Mouse (Mus musculus): Measurements from ENCODE around the gene Bsg. TPM values are rescaled to one million over a fixed set of nuclear protein-coding genes. Genes with fewer than 3 reads are reported as not detected.

The Bsg gene
- polyA plus RNA-seq, 1 experiment from 2014 or later, result 680 TPM

DNA sequence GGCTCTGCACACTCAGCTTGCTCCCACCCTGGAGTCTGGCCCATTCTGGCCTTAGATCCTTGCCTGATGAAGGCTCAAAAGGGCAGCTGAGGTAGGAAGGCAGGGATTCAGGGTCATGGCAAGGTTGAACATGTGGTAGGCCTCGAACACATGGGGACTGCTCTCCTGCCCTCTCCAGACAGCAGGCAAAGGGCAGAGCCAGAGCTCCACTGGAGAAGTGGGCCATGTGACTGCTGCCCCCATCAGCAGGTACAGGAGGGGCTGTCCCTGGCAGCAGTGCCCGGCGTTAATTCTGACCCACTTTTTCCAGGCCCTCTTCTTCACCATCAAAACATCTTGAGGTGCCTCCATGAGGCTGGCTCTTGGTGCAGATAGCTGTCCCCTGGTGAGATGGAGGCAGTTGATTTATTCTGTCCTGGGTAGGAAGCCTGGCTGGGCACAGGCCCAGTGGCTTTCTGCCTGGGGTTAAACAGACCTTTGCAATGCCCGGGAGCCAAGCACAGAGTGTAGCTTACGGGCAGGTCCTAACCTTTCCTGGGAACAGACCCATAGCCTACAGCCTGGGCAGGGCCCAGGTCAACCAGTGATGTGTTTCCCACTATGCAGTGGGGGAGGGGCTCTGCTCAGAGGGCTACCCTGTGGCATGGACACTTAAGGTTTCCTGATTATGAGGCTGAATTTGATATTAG lies 2.3 kb downstream of the Bsg start:
- Histone ChIP-seq H3K4me3 (replicated peaks; ENCODE audit: low read depth, low read length) (no peak overlapping the region), H3K27ac (replicated peaks; ENCODE audit: low read depth, low read length) (no peak overlapping the region), H3K4me2 (ENCODE audit: low read length) (peak overlapping the region; percentile 88), H3K4me1 (ENCODE audit: control insufficient read depth, insufficient read depth, low read length) (peaks cover 26% of the 10 kb centered on the region), H3K27me3 (ENCODE audit: control insufficient read depth, insufficient read depth, low read length) (no peaks in the 10 kb centered on the region), H3K9ac (replicated peaks; ENCODE audit: low read length) (no peak overlapping the region; the same call in 1 of the 2 replicates), H3K36me3 (ENCODE audit: control insufficient read depth, insufficient read depth, low read length) (peaks cover 31% of the 10 kb centered on the region), H3K9me3 (ENCODE audit: control insufficient read depth, low read length) (no peaks in the 10 kb centered on the region)
- WGBS, result 91% methylated on average over 5 of the region's 5 CpGs
- DNase-seq, result no peak
- ATAC-seq (ENCODE audit: low FRiP score, low TSS enrichment), result no peak

- no peak overlapping the region for H3K4me3 ChIP-seq (replicated peaks; ENCODE audit: low read depth, low read length)
- peaks cover 37% of the 10 kb centered on the region for H3K36me3 ChIP-seq (ENCODE audit: control insufficient read depth, insufficient read depth, low read length)
- no peak for ATAC-seq (ENCODE audit: low FRiP score, low TSS enrichment)
- H3K27ac ChIP-seq (replicated peaks; ENCODE audit: low read depth, low read length), result no peak overlapping the region
- no peak for DNase-seq
- no peaks in the 10 kb centered on the region for H3K27me3 ChIP-seq (ENCODE audit: control insufficient read depth, insufficient read depth, low read length)
- peaks cover 26% of the 10 kb centered on the region for H3K4me1 ChIP-seq (ENCODE audit: control insufficient read depth, insufficient read depth, low read length)
- no peaks in the 10 kb centered on the region for H3K9me3 ChIP-seq (ENCODE audit: control insufficient read depth, low read length)
- WGBS, result 77% methylated on average over 1 of the region's 1 CpGs
- H3K9ac ChIP-seq (replicated peaks; ENCODE audit: low read length), result no peak overlapping the region
- 0 out of 2 replicates have a peak overlapping the region, but pooled peaks have one; percentile 88 for H3K4me2 ChIP-seq (ENCODE audit: low read length)
These were observed 2.9 kb downstream of the Bsg start for GRCm38 (mm10) chr10:79707162-79707561.

- DNase-seq (no peak), ATAC-seq (ENCODE audit: low FRiP score, low TSS enrichment) (no peak)
- Histone ChIP-seq H3K27me3 (ENCODE audit: control insufficient read depth, insufficient read depth, low read length) (no peaks in the 10 kb centered on the region), H3K4me2 (ENCODE audit: low read length) (no peak overlapping the region), H3K9me3 (ENCODE audit: control insufficient read depth, low read length) (no peaks in the 10 kb centered on the region), H3K4me1 (ENCODE audit: control insufficient read depth, insufficient read depth, low read length) (peaks cover 26% of the 10 kb centered on the region), H3K9ac (replicated peaks; ENCODE audit: low read length) (no peak overlapping the region), H3K27ac (replicated peaks; ENCODE audit: low read depth, low read length) (no peak overlapping the region), H3K36me3 (ENCODE audit: control insufficient read depth, insufficient read depth, low read length) (peaks cover 38% of the 10 kb centered on the region), H3K4me3 (replicated peaks; ENCODE audit: low read depth, low read length) (no peak overlapping the region)
- 75% methylated on average over 4 of the region's 4 CpGs for WGBS
These were observed 3.5 kb downstream of the Bsg start for GRCm38 (mm10) chr10:79707759-79708158.

GRCm38 (mm10) chr10:79708668-79709067 lies 4.4 kb downstream of the Bsg start:
- peaks cover 38% of the 10 kb centered on the region for H3K36me3 ChIP-seq (ENCODE audit: control insufficient read depth, insufficient read depth, low read length)
- ATAC-seq (ENCODE audit: low FRiP score, low TSS enrichment) (no peak), DNase-seq (no peak)
- no peaks in the 10 kb centered on the region for H3K9me3 ChIP-seq (ENCODE audit: control insufficient read depth, low read length)
- H3K27ac ChIP-seq (replicated peaks; ENCODE audit: low read depth, low read length), result no peak overlapping the region
- H3K27me3 ChIP-seq (ENCODE audit: control insufficient read depth, insufficient read depth, low read length), result no peaks in the 10 kb centered on the region
- H3K4me3 ChIP-seq (replicated peaks; ENCODE audit: low read depth, low read length), result no peak overlapping the region
- H3K9ac ChIP-seq (replicated peaks; ENCODE audit: low read length), result no peak overlapping the region
- peaks cover 26% of the 10 kb centered on the region for H3K4me1 ChIP-seq (ENCODE audit: control insufficient read depth, insufficient read depth, low read length)
- 94% methylated on average over 21 of the region's 21 CpGs for WGBS
- H3K4me2 ChIP-seq (ENCODE audit: low read length), result no peak overlapping the region

- Histone ChIP-seq H3K36me3 (ENCODE audit: control insufficient read depth, insufficient read depth, low read length) (peaks cover 38% of the 10 kb centered on the region), H3K4me3 (replicated peaks; ENCODE audit: low read depth, low read length) (no peak overlapping the region), H3K27ac (replicated peaks; ENCODE audit: low read depth, low read length) (no peak overlapping the region), H3K9me3 (ENCODE audit: control insufficient read depth, low read length) (no peaks in the 10 kb centered on the region), H3K4me1 (ENCODE audit: control insufficient read depth, insufficient read depth, low read length) (peaks cover 26% of the 10 kb centered on the region), H3K27me3 (ENCODE audit: control insufficient read depth, insufficient read depth, low read length) (no peaks in the 10 kb centered on the region), H3K4me2 (ENCODE audit: low read length) (no peak overlapping the region), H3K9ac (replicated peaks; ENCODE audit: low read length) (no peak overlapping the region)
- WGBS, result 83% methylated on average over 7 of the region's 7 CpGs
- no peak for DNase-seq
- ATAC-seq (ENCODE audit: low FRiP score, low TSS enrichment), result no peak
These were observed 5.0 kb downstream of the Bsg start for GRCm38 (mm10) chr10:79709307-79709706.

- 89% methylated on average over 1 of the region's 1 CpGs for WGBS
- peak; percentile 28 for DNase-seq
- H3K9me3 ChIP-seq (ENCODE audit: control insufficient read depth, low read length), result no peaks in the 10 kb centered on the region
- 0 out of 2 replicates have a peak, but pooled peaks have one; percentile 21 for ATAC-seq (ENCODE audit: low FRiP score, low TSS enrichment)
- no peak overlapping the region for H3K9ac ChIP-seq (replicated peaks; ENCODE audit: low read length)
- no peak overlapping the region for H3K4me3 ChIP-seq (replicated peaks; ENCODE audit: low read depth, low read length)
- H3K27ac ChIP-seq (replicated peaks; ENCODE audit: low read depth, low read length), result no peak overlapping the region
- H3K4me1 ChIP-seq (ENCODE audit: control insufficient read depth, insufficient read depth, low read length), result peaks cover 5% of the 10 kb centered on the region; the same call in 1 of the 2 replicates
- H3K4me2 ChIP-seq (ENCODE audit: low read length), result no peak overlapping the region
- H3K36me3 ChIP-seq (ENCODE audit: control insufficient read depth, insufficient read depth, low read length), result peaks cover 38% of the 10 kb centered on the region
- H3K27me3 ChIP-seq (ENCODE audit: control insufficient read depth, insufficient read depth, low read length), result peaks cover 22% of the 10 kb centered on the region
These were observed 7.7 kb downstream of the Bsg start for GRCm38 (mm10) chr10:79712029-79712428.

DNA sequence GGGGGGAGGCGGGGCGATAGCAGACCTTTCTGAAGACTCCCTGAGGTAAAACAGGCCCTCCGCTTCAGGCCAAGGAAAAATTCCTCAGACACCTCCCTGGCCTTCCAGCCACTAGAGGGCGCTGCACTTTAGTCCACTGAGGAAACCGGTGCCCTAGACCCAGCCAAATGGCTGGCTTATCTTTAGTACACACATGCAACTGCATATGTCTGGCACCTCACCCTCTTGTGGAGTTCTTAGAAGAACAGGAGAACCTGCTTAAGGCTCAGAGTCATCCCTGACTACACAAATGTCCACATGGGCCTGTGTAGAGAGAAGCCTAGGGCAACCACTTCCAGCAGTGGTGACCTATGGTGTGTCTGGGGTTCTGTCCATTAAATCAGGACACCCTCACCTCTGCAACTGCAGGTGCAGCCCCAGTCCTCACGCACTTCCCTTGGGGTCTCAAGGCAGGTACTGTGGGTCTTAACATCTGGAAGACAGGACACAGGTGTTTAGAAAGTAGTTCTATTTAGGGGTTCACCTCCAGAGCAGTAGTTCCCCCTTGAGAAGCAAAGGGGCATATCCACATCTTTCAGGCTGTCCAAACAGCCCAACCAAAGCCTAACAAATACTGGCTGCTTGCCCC lies 8.3 kb downstream of the Bsg start:
- ATAC-seq (ENCODE audit: low FRiP score, low TSS enrichment), result 0 out of 2 replicates have a peak, but pooled peaks have one; percentile 17
- H3K27ac ChIP-seq (replicated peaks; ENCODE audit: low read depth, low read length), result no peak overlapping the region

DNA sequence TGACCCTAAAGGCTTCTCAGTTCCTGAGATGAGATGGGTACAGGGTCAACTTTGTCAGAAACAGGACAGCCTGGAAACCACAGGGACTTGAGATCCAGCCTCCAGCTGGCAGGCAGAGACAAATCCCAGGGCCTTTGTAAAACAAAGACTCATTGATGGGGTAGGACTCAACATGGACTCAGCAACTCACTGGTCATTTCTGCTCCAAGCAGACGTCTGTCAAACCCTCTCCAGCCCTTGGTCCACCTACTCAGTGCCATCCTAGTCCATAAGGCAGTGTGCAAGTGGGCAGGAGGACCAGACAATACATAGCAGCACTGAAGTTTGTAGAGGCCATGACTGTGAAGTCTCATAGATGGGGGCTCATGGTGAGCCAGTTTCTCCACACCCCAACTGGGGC lies 8.9 kb downstream of the Bsg start:
- H3K27ac ChIP-seq (replicated peaks; ENCODE audit: low read depth, low read length), result no peak overlapping the region
- H3K27me3 ChIP-seq (ENCODE audit: control insufficient read depth, insufficient read depth, low read length), result peaks cover 33% of the 10 kb centered on the region
- H3K4me3 ChIP-seq (replicated peaks; ENCODE audit: low read depth, low read length), result no peak overlapping the region
- no peak for DNase-seq
- H3K9me3 ChIP-seq (ENCODE audit: control insufficient read depth, low read length), result no peaks in the 10 kb centered on the region
- 47% methylated on average over 1 of the region's 1 CpGs for WGBS
- peaks cover 38% of the 10 kb centered on the region for H3K36me3 ChIP-seq (ENCODE audit: control insufficient read depth, insufficient read depth, low read length)
- H3K9ac ChIP-seq (replicated peaks; ENCODE audit: low read length), result no peak overlapping the region
- no peak for ATAC-seq (ENCODE audit: low FRiP score, low TSS enrichment)
- H3K4me1 ChIP-seq (ENCODE audit: control insufficient read depth, insufficient read depth, low read length), result 0 out of 2 replicates have a peak, but pooled peaks cover 2% of the 10 kb centered on the region
- no peak overlapping the region for H3K4me2 ChIP-seq (ENCODE audit: low read length)

More for the DNA sequence above, 8.3 kb downstream of the Bsg start:
- no peak overlapping the region for H3K4me3 ChIP-seq (replicated peaks; ENCODE audit: low read depth, low read length)
- WGBS, result 10% methylated on average over 4 of the region's 6 CpGs
- DNase-seq, result peak; percentile 87
- peaks cover 27% of the 10 kb centered on the region for H3K27me3 ChIP-seq (ENCODE audit: control insufficient read depth, insufficient read depth, low read length)
- H3K9me3 ChIP-seq (ENCODE audit: control insufficient read depth, low read length), result no peaks in the 10 kb centered on the region
- H3K4me2 ChIP-seq (ENCODE audit: low read length), result no peak overlapping the region
- no peak overlapping the region for H3K9ac ChIP-seq (replicated peaks; ENCODE audit: low read length)
- H3K4me1 ChIP-seq (ENCODE audit: control insufficient read depth, insufficient read depth, low read length), result 0 out of 2 replicates have a peak, but pooled peaks cover under 1% of the 10 kb centered on the region
- H3K36me3 ChIP-seq (ENCODE audit: control insufficient read depth, insufficient read depth, low read length), result peaks cover 38% of the 10 kb centered on the region
